Mouse (Mus musculus): Measurements from ENCODE around the gene Zfp319. TPM values are rescaled to one million over a fixed set of nuclear protein-coding genes. Genes with fewer than 3 reads are reported as not detected.

The Zfp319 gene
- polyA plus RNA-seq, 1 experiment from 2014 or later, result 6.4 TPM

- 49% methylated on average over 5 of the region's 5 CpGs for WGBS
- Histone ChIP-seq H3K4me3 (ENCODE audit: low read length) (no peak overlapping the region), H3K9me3 (replicated peaks; ENCODE audit: control insufficient read depth, low read length) (no peaks in the 10 kb centered on the region), H3K4me2 (ENCODE audit: low read depth, low read length) (no peak overlapping the region), H3K4me1 (ENCODE audit: control insufficient read depth, insufficient read depth, low read length) (peaks cover 8% of the 10 kb centered on the region), H3K9ac (ENCODE audit: low read length) (no peak overlapping the region), H3K27ac (ENCODE audit: low read length) (peak overlapping the region; percentile 74), H3K27me3 (ENCODE audit: control insufficient read depth, insufficient read depth, low read length) (no peaks in the 10 kb centered on the region), H3K36me3 (ENCODE audit: control insufficient read depth, insufficient read depth) (peaks cover 39% of the 10 kb centered on the region)
- peak; percentile 47; the same call in 1 of the 2 replicates for ATAC-seq (replicated peaks; ENCODE audit: extremely low read depth, insufficient read depth, low FRiP score)
These were observed 10.0 kb upstream of the Zfp319 start for GRCm38 (mm10) chr8:95341721-95342120.

GRCm38 (mm10) chr8:95336363-95336762 is 4.6 kb upstream of the Zfp319 start:
- no peak for ATAC-seq (replicated peaks; ENCODE audit: extremely low read depth, insufficient read depth, low FRiP score)
- Histone ChIP-seq H3K9me3 (replicated peaks; ENCODE audit: control insufficient read depth, low read length) (peaks cover 3% of the 10 kb centered on the region; the same call in 1 of the 2 replicates), H3K36me3 (ENCODE audit: control insufficient read depth, insufficient read depth) (peaks cover 35% of the 10 kb centered on the region), H3K27me3 (ENCODE audit: control insufficient read depth, insufficient read depth, low read length) (no peaks in the 10 kb centered on the region), H3K4me1 (ENCODE audit: control insufficient read depth, insufficient read depth, low read length) (peaks cover 8% of the 10 kb centered on the region; the same call in 1 of the 2 replicates), H3K4me3 (ENCODE audit: low read length) (no peak overlapping the region), H3K4me2 (ENCODE audit: low read depth, low read length) (no peak overlapping the region), H3K9ac (ENCODE audit: low read length) (no peak overlapping the region), H3K27ac (ENCODE audit: low read length) (no peak overlapping the region)

- H3K4me3 ChIP-seq (ENCODE audit: low read length), result no peak overlapping the region
- H3K9me3 ChIP-seq (replicated peaks; ENCODE audit: control insufficient read depth, low read length), result peaks cover 3% of the 10 kb centered on the region; the same call in 1 of the 2 replicates
- no peak overlapping the region for H3K9ac ChIP-seq (ENCODE audit: low read length)
- H3K27me3 ChIP-seq (ENCODE audit: control insufficient read depth, insufficient read depth, low read length), result no peaks in the 10 kb centered on the region
- 74% methylated on average over 1 of the region's 1 CpGs for WGBS
- H3K27ac ChIP-seq (ENCODE audit: low read length), result no peak overlapping the region
- peaks cover 35% of the 10 kb centered on the region for H3K36me3 ChIP-seq (ENCODE audit: control insufficient read depth, insufficient read depth)
- no peak overlapping the region for H3K4me2 ChIP-seq (ENCODE audit: low read depth, low read length)
- ATAC-seq (replicated peaks; ENCODE audit: extremely low read depth, insufficient read depth, low FRiP score), result no peak
- peaks cover 7% of the 10 kb centered on the region for H3K4me1 ChIP-seq (ENCODE audit: control insufficient read depth, insufficient read depth, low read length)
These were observed 4.0 kb upstream of the Zfp319 start for GRCm38 (mm10) chr8:95335706-95336105.

DNA sequence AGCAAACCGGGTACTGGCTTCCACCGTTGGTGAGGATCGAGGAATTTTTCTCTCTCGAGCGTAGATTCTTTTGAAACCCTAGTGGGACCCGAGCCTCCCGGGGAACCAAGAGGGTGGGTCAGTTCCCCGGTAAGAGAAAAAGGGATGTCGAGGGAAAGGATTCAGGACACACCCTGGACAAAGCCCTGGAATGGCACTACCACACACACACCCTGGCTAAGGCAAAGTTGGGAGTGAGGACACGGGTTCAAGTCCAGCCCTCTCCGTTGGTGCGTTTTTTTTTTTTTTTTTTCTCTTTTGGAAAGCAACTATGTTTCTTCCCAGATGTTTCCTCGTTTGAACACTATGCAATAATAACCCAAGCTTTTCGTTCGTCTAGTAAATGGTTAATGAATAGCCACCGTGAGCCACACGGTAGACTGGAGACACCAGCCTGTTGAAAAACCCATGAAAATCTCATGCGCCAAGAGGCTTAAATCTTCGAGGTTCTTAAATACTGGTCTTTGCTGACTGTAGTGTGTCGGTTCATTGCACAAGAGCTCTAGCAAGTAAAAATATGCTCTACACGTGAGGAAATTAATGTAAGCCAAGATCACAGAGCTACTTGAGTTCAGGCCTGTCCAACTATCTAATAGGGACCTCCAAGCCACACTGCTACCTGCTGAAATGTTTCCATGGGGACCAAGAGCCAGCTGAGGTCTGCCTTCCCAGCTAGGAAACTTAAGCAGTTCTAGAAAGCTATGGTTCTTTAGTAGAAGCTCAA is 868 bp upstream of the Zfp319 start:
- H3K27ac ChIP-seq (ENCODE audit: low read length), result peak overlapping the region; percentile 99
- peak overlapping the region; percentile 98 for H3K9ac ChIP-seq (ENCODE audit: low read length)
- peaks cover 16% of the 10 kb centered on the region for H3K4me1 ChIP-seq (ENCODE audit: control insufficient read depth, insufficient read depth, low read length)
- peak overlapping the region; percentile 94 for H3K4me3 ChIP-seq (ENCODE audit: low read length)
- WGBS, result 23% methylated on average over 21 of the region's 21 CpGs
- ATAC-seq (replicated peaks; ENCODE audit: extremely low read depth, insufficient read depth, low FRiP score), result no peak
- H3K27me3 ChIP-seq (ENCODE audit: control insufficient read depth, insufficient read depth, low read length), result no peaks in the 10 kb centered on the region
- H3K9me3 ChIP-seq (replicated peaks; ENCODE audit: control insufficient read depth, low read length), result peaks cover 3% of the 10 kb centered on the region; the same call in 1 of the 2 replicates
- peaks cover 40% of the 10 kb centered on the region for H3K36me3 ChIP-seq (ENCODE audit: control insufficient read depth, insufficient read depth)
- peak overlapping the region; percentile 90 for H3K4me2 ChIP-seq (ENCODE audit: low read depth, low read length)

GRCm38 (mm10) chr8:95331156-95331719 is 512 bp downstream of the Zfp319 start:
- H3K4me1 ChIP-seq (ENCODE audit: control insufficient read depth, insufficient read depth, low read length), result peaks cover 16% of the 10 kb centered on the region
- peaks cover 40% of the 10 kb centered on the region for H3K36me3 ChIP-seq (ENCODE audit: control insufficient read depth, insufficient read depth)
- WGBS, result under 1% methylated on average over 38 of the region's 38 CpGs
- no peaks in the 10 kb centered on the region for H3K27me3 ChIP-seq (ENCODE audit: control insufficient read depth, insufficient read depth, low read length)
- H3K4me2 ChIP-seq (ENCODE audit: low read depth, low read length), result peak overlapping the region; percentile 90
- peak overlapping the region; percentile 94 for H3K4me3 ChIP-seq (ENCODE audit: low read length)
- peaks cover 3% of the 10 kb centered on the region; the same call in 1 of the 2 replicates for H3K9me3 ChIP-seq (replicated peaks; ENCODE audit: control insufficient read depth, low read length)
- H3K9ac ChIP-seq (ENCODE audit: low read length), result peak overlapping the region; percentile 98
- peak overlapping the region; percentile 99 for H3K27ac ChIP-seq (ENCODE audit: low read length)
- peak; percentile 15; the same call in 1 of the 2 replicates for ATAC-seq (replicated peaks; ENCODE audit: extremely low read depth, insufficient read depth, low FRiP score)

DNA sequence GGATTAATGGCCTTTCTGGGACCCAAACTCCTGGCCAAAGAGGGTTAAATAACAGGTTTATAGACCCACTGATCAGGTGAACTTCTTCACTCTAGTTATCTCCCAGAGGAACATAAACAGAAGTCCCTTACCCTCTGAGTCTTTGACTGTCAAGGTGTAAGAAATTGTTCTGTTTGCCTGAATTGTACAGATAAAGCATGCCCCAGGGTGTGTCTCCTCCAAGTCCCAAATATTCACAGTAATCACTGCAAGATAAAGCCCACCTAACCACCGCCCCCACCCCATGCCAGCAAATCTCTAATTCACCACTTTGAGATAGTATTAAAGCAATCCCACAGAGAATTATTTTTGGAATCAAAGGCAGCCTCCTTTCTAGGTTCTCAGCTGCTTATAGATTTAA is 1.4 kb downstream of the Zfp319 start:
- peaks cover 17% of the 10 kb centered on the region for H3K4me1 ChIP-seq (ENCODE audit: control insufficient read depth, insufficient read depth, low read length)
- ATAC-seq (replicated peaks; ENCODE audit: extremely low read depth, insufficient read depth, low FRiP score), result no peak
- no peaks in the 10 kb centered on the region for H3K27me3 ChIP-seq (ENCODE audit: control insufficient read depth, insufficient read depth, low read length)
- peak overlapping the region; percentile 94 for H3K4me3 ChIP-seq (ENCODE audit: low read length)
- peak overlapping the region; percentile 98 for H3K9ac ChIP-seq (ENCODE audit: low read length)
- peak overlapping the region; percentile 90 for H3K4me2 ChIP-seq (ENCODE audit: low read depth, low read length)
- H3K36me3 ChIP-seq (ENCODE audit: control insufficient read depth, insufficient read depth), result peaks cover 48% of the 10 kb centered on the region
- 44% methylated on average over 1 of the region's 1 CpGs for WGBS
- peaks cover 3% of the 10 kb centered on the region; the same call in 1 of the 2 replicates for H3K9me3 ChIP-seq (replicated peaks; ENCODE audit: control insufficient read depth, low read length)
- peak overlapping the region; percentile 99 for H3K27ac ChIP-seq (ENCODE audit: low read length)

- WGBS, result 85% methylated on average over 46 of the region's 46 CpGs
- no peak for ATAC-seq (replicated peaks; ENCODE audit: extremely low read depth, insufficient read depth, low FRiP score)
- peaks cover 45% of the 10 kb centered on the region for H3K36me3 ChIP-seq (ENCODE audit: control insufficient read depth, insufficient read depth)
- no peaks in the 10 kb centered on the region for H3K9me3 ChIP-seq (replicated peaks; ENCODE audit: control insufficient read depth, low read length)
- no peaks in the 10 kb centered on the region for H3K27me3 ChIP-seq (ENCODE audit: control insufficient read depth, insufficient read depth, low read length)
- H3K4me1 ChIP-seq (ENCODE audit: control insufficient read depth, insufficient read depth, low read length), result peaks cover 22% of the 10 kb centered on the region
- no peak overlapping the region for H3K4me2 ChIP-seq (ENCODE audit: low read depth, low read length)
- H3K4me3 ChIP-seq (ENCODE audit: low read length), result no peak overlapping the region
- H3K9ac ChIP-seq (ENCODE audit: low read length), result no peak overlapping the region
- no peak overlapping the region for H3K27ac ChIP-seq (ENCODE audit: low read length)
These were observed 3.8 kb downstream of the Zfp319 start for GRCm38 (mm10) chr8:95327866-95328465.

GRCm38 (mm10) chr8:95326822-95327221 is 4.9 kb downstream of the Zfp319 start:
- Histone ChIP-seq H3K4me2 (ENCODE audit: low read depth, low read length) (no peak overlapping the region), H3K27ac (ENCODE audit: low read length) (no peak overlapping the region), H3K27me3 (ENCODE audit: control insufficient read depth, insufficient read depth, low read length) (no peaks in the 10 kb centered on the region), H3K4me3 (ENCODE audit: low read length) (no peak overlapping the region), H3K9me3 (replicated peaks; ENCODE audit: control insufficient read depth, low read length) (no peaks in the 10 kb centered on the region), H3K9ac (ENCODE audit: low read length) (no peak overlapping the region), H3K4me1 (ENCODE audit: control insufficient read depth, insufficient read depth, low read length) (peaks cover 18% of the 10 kb centered on the region), H3K36me3 (ENCODE audit: control insufficient read depth, insufficient read depth) (peaks cover 45% of the 10 kb centered on the region)
- ATAC-seq (replicated peaks; ENCODE audit: extremely low read depth, insufficient read depth, low FRiP score), result no peak
- WGBS, result 81% methylated on average over 5 of the region's 5 CpGs

DNA sequence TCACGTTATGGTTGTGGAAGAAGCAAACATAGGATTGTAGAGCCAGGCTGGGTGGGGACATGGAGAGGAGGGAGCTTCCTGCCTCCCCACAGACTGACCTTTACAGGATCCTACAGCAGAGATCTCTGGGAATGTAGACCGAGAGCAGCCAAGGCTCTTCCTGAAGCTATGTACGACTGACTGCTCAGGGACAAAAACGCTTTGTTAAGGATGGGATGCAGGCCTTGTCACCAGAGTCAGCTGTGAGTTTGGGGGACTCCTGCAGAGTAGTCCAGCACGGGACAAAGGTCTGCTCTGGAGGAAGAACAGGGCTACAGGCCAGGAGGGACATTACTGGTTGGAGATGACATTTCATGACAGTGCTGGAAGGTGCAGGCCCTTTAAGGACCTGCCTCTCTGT is 7.1 kb downstream of the Zfp319 start:
- peaks cover 14% of the 10 kb centered on the region; the same call in 1 of the 2 replicates for H3K4me1 ChIP-seq (ENCODE audit: control insufficient read depth, insufficient read depth, low read length)
- no peak for ATAC-seq (replicated peaks; ENCODE audit: extremely low read depth, insufficient read depth, low FRiP score)
- no peak overlapping the region for H3K4me2 ChIP-seq (ENCODE audit: low read depth, low read length)
- peaks cover 44% of the 10 kb centered on the region for H3K36me3 ChIP-seq (ENCODE audit: control insufficient read depth, insufficient read depth)
- H3K9ac ChIP-seq (ENCODE audit: low read length), result no peak overlapping the region
- H3K4me3 ChIP-seq (ENCODE audit: low read length), result no peak overlapping the region
- H3K27me3 ChIP-seq (ENCODE audit: control insufficient read depth, insufficient read depth, low read length), result no peaks in the 10 kb centered on the region
- no peak overlapping the region for H3K27ac ChIP-seq (ENCODE audit: low read length)
- H3K9me3 ChIP-seq (replicated peaks; ENCODE audit: control insufficient read depth, low read length), result no peaks in the 10 kb centered on the region
- 44% methylated on average over 5 of the region's 5 CpGs for WGBS

All from heart, embryonic 16.5 days (tissue).